Mouse (Mus musculus) heart, postnatal 0 days (tissue): ENCODE measurements around the gene Ltk. TPM values are rescaled to one million over a fixed set of nuclear protein-coding genes. Genes with fewer than 3 reads are reported as not detected.

ENCODE experiments used
- ATAC-seq: fragments of 200-750 bp; cut with Nextera tagmentation; 2 replicates; pipeline ENCODE4 v1.8.0; 2017; ENCODE audit warnings: low read depth, moderate number of reproducible peaks, moderate library complexity; ENCODE audit not compliant: insufficient read depth
- DNase-seq: peaks from one replicate; pipeline ENCODE4 v3.0.0-alpha.2; 2016; ENCODE audit warnings: low spot score
- H3K27ac ChIP-seq: fragments of 300-500 bp; sonication (generic); 2 replicates; pipeline ENCODE4 v1.5.1; 2014; ENCODE audit warnings: low read depth, mild to moderate bottlenecking
- H3K27me3 ChIP-seq: fragments of 300-500 bp; sonication (generic); 2 replicates; pipeline ENCODE4 v1.6.1; 2014; ENCODE audit warnings: low read length, mixed read lengths; ENCODE audit not compliant: control insufficient read depth, insufficient read depth
- H3K36me3 ChIP-seq: fragments of 300-500 bp; sonication (generic); replicated peaks from 2 replicates; pipeline ENCODE4 v1.6.1; 2014; ENCODE audit warnings: low read length, mixed read lengths; ENCODE audit not compliant: control insufficient read depth, insufficient read depth
- H3K4me1 ChIP-seq: fragments of 300-500 bp; sonication (generic); 2 replicates; pipeline ENCODE4 v1.6.1; 2014; ENCODE audit warnings: antibody characterized with exemption; ENCODE audit not compliant: control insufficient read depth, insufficient read depth
- H3K4me2 ChIP-seq: fragments of 300-500 bp; sonication (generic); 2 replicates; pipeline ENCODE4 v1.6.1; 2014; ENCODE audit warnings: low read depth, mild to moderate bottlenecking, low read length, moderate library complexity
- H3K4me3 ChIP-seq: fragments of 300-500 bp; sonication (generic); 2 replicates; pipeline ENCODE4 v1.5.1; 2014; ENCODE audit warnings: low read depth, low read length
- H3K9ac ChIP-seq: fragments of 300-500 bp; sonication (generic); replicated peaks from 2 replicates; pipeline ENCODE4 v1.6.1; 2014; ENCODE audit warnings: low read depth, low read length, mixed read lengths
- H3K9me3 ChIP-seq: fragments of 300-500 bp; sonication (generic); replicated peaks from 2 replicates; pipeline ENCODE4 v1.6.1; 2016; ENCODE audit warnings: low read length; ENCODE audit not compliant: control insufficient read depth
- CTCF ChIP-seq: IDR thresholded peaks from 2 replicates; pipeline ENCODE4 v1.5.1; 2016; ENCODE audit warnings: antibody characterized with exemption, control low read depth, low read depth
- EP300 ChIP-seq: IDR thresholded peaks from 2 replicates; pipeline ENCODE4 v1.6.1; 2016; ENCODE audit warnings: antibody characterized with exemption, low read depth
- WGBS: fragments of 180-500 bp; shearing (Covaris S2); extraction: QIAGEN DNeasy Blood & Tissue Kit; methylation state at CpG from one replicate; pipeline ENCODE4 v1.1.7; 2014; 5-methylcytosine and 5-hydroxymethylcytosine counted together
- polyA plus RNA-seq: library from polyadenylated mRNA; unstranded; fragments of >200 nt; fragmentation: Nextera tagmentation; extraction: Ambion mirVana; gene quantifications from 2 replicates; pipeline ENCODE4 v1.2.1, GENCODE M21; 2015
- total RNA-seq: library from RNA; depleted of rRNA; stranded (reverse); fragments of >200 nt; gene quantifications from 2 replicates; pipeline ENCODE4 v1.2.3, GENCODE M21; 2014; ENCODE audit warnings: low replicate concordance

The Ltk gene
- total and polyA plus RNA-seq, 2 experiments from 2014 or later: 0.07 TPM; not detected in 1

- Histone ChIP-seq H3K9ac (peak overlapping the region; percentile 71), H3K36me3 (no peaks in the 10 kb centered on the region), H3K27me3 (peaks cover 4% of the 10 kb centered on the region; the same call in 1 of the 2 replicates), H3K4me1 (peaks cover 20% of the 10 kb centered on the region), H3K4me2 (peak overlapping the region; percentile 100), H3K4me3 (peak overlapping the region; percentile 82), H3K27ac (peak overlapping the region; percentile 20; the same call in 1 of the 2 replicates), H3K9me3 (no peaks in the 10 kb centered on the region)
- DNase-seq (peak; percentile 19), ATAC-seq (peak; percentile 65)
- WGBS: under 1% methylated on average over 39 of the region's 89 CpGs
- no peak for TF ChIP-seq CTCF
- TF ChIP-seq EP300: no peak
These were observed 39.1 kb upstream of the Ltk start for GRCm38 (mm10) chr2:119799181-119799960.

- peak overlapping the region; percentile 100 for H3K4me2 ChIP-seq
- peaks cover 20% of the 10 kb centered on the region for H3K4me1 ChIP-seq
- peak overlapping the region; percentile 58 for H3K27ac ChIP-seq
- TF ChIP-seq CTCF: peak; percentile 59
- no peak for TF ChIP-seq EP300
- no peaks in the 10 kb centered on the region for H3K36me3 ChIP-seq
- H3K9me3 ChIP-seq: no peaks in the 10 kb centered on the region
- peaks cover 4% of the 10 kb centered on the region; the same call in 1 of the 2 replicates for H3K27me3 ChIP-seq
- DNase-seq (peak; percentile 80), ATAC-seq (peak; percentile 50)
- H3K9ac ChIP-seq: no peak overlapping the region
- WGBS: 8% methylated on average over 13 of the region's 13 CpGs
- peak overlapping the region; percentile 82 for H3K4me3 ChIP-seq
These were observed 38.2 kb upstream of the Ltk start for GRCm38 (mm10) chr2:119798246-119798927.

GRCm38 (mm10) chr2:119797279-119797783 is 37.1 kb upstream of the Ltk start, which contains the start of gene Tyro3:
Gene Tyro3, plus strand, starts transcription at chr2:119797733.
- Histone ChIP-seq H3K27me3 (peaks cover 4% of the 10 kb centered on the region; the same call in 1 of the 2 replicates), H3K4me3 (peak within 1 kb of the TSS; percentile 10; the same call in 1 of the 2 replicates), H3K36me3 (no peaks in the 10 kb centered on the region), H3K9ac (no peak within 1 kb of the TSS), H3K4me2 (peak within 1 kb of the TSS; percentile 100), H3K27ac (peak within 1 kb of the TSS; percentile 58), H3K9me3 (no peaks in the 10 kb centered on the region), H3K4me1 (peaks cover 16% of the 10 kb centered on the region)
- no peak for ATAC-seq
- TF ChIP-seq EP300 (no peak), CTCF (no peak)
- no peak for DNase-seq
- 47% methylated on average over 5 of the region's 5 CpGs for WGBS

- TF ChIP-seq EP300: no peak
- no peak for TF ChIP-seq CTCF
- 70% methylated on average over 2 of the region's 2 CpGs for WGBS
These were observed 29.8 kb upstream of the Ltk start for GRCm38 (mm10) chr2:119789996-119790395.

GRCm38 (mm10) chr2:119787206-119787883 is 27.1 kb upstream of the Ltk start, which contains the start of gene Rpap1:
Gene Rpap1, minus strand, starts transcription at chr2:119787537.
- peak within 1 kb of the TSS; percentile 70 for H3K27ac ChIP-seq
- peak within 1 kb of the TSS; percentile 85 for H3K4me2 ChIP-seq
- H3K4me1 ChIP-seq: no peaks in the 10 kb centered on the region
- H3K27me3 ChIP-seq: no peaks in the 10 kb centered on the region
- H3K9me3 ChIP-seq: no peaks in the 10 kb centered on the region
- H3K9ac ChIP-seq: peak within 1 kb of the TSS; percentile 58
- TF ChIP-seq CTCF: no peak
- no peak for TF ChIP-seq EP300
- ATAC-seq (peak; percentile 93), DNase-seq (peak; percentile 77)
- H3K4me3 ChIP-seq: peak within 1 kb of the TSS; percentile 66
- under 1% methylated on average over 44 of the region's 44 CpGs for WGBS
- peaks cover 9% of the 10 kb centered on the region for H3K36me3 ChIP-seq

More at GRCm38 (mm10) chr2:119789996-119790395, 29.8 kb upstream of the Ltk start:
- Histone ChIP-seq H3K27me3 (no peaks in the 10 kb centered on the region), H3K36me3 (no peaks in the 10 kb centered on the region; the same call in 1 of the 2 replicates), H3K27ac (no peak overlapping the region), H3K4me3 (no peak overlapping the region), H3K4me1 (no peaks in the 10 kb centered on the region), H3K9me3 (no peaks in the 10 kb centered on the region), H3K9ac (no peak overlapping the region), H3K4me2 (no peak overlapping the region)
- no peak for ATAC-seq
- DNase-seq: no peak
